Mouse (Mus musculus) MEL (cell line): ENCODE measurements at regions not wholly inside any gene's neighbourhood (a gene's known extent, or its start where the extent isn't known, plus 50 kb on each side); places are given as distances from the start of the nearest gene placed in this dataset.

Experiments
- DNase-seq: peaks from one replicate; pipeline ENCODE4 v3.0.0; 2011; ENCODE audit warnings: low read depth, low spot score
- H3K27ac ChIP-seq: 2 replicates; pipeline ENCODE4 v1.5.1; 2012; ENCODE audit warnings: low read depth, mild to moderate bottlenecking, control low read depth, low read length, moderate library complexity; ENCODE audit not compliant: control insufficient read depth
- H3K27me3 ChIP-seq, 2 experiments: fragments of 150-350 bp in 1 of 2; sonication (generic) in 1 of 2; 2 replicates each; pipeline ENCODE4 v1.6.1; 2012; ENCODE audit warnings: low read length in 2 of 2, mild to moderate bottlenecking in 2 of 2, improper control_type of control experiment in 1 of 2, moderate library complexity in 1 of 2; ENCODE audit not compliant: insufficient read depth in 2 of 2, control insufficient read depth in 1 of 2
- H3K36me3 ChIP-seq, 2 experiments: 2 replicates each; pipeline ENCODE4 v1.6.1; 2012 to 2014; ENCODE audit warnings: low read length in 2 of 2, improper control_type of control experiment in 1 of 2, inconsistent platforms in 1 of 2, mild to moderate bottlenecking in 1 of 2; ENCODE audit not compliant: insufficient read depth in 2 of 2, control insufficient read depth in 1 of 2
- H3K4me1 ChIP-seq, 2 experiments: fragments of 150-350 bp in 1 of 2; sonication (generic) in 1 of 2; 2 replicates each; pipeline ENCODE4 v1.6.1; 2012; ENCODE audit warnings: low read length in 2 of 2, improper control_type of control experiment in 1 of 2, mild to moderate bottlenecking in 1 of 2; ENCODE audit not compliant: insufficient read depth in 2 of 2, control insufficient read depth in 1 of 2
- H3K4me3 ChIP-seq, 2 experiments: fragments of 150-350 bp in 1 of 2; sonication (generic) in 1 of 2; 2 replicates each; pipeline ENCODE4 v1.5.1; 2012; ENCODE audit warnings: low read depth in 2 of 2, low read length in 2 of 2, mild to moderate bottlenecking in 2 of 2, moderate library complexity in 2 of 2, control low read depth in 1 of 2, improper control_type of control experiment in 1 of 2; ENCODE audit not compliant: control insufficient read depth in 1 of 2, insufficient read depth in 1 of 2
- H3K79me2 ChIP-seq: 2 replicates; pipeline ENCODE4 v1.6.1; 2012; ENCODE audit warnings: mild to moderate bottlenecking, low read length, moderate library complexity; ENCODE audit not compliant: control insufficient read depth, poor library complexity, insufficient read depth
- H3K9ac ChIP-seq: 2 replicates; pipeline ENCODE4 v1.6.1; 2012; ENCODE audit warnings: low read depth, mild to moderate bottlenecking, control low read depth, low read length, moderate library complexity; ENCODE audit not compliant: control insufficient read depth, poor library complexity, severe bottlenecking
- H3K9me3 ChIP-seq: fragments of 150-350 bp; sonication (generic); replicated peaks from 2 replicates; pipeline ENCODE4 v1.6.1; 2012; ENCODE audit warnings: mild to moderate bottlenecking, low read length, improper control_type of control experiment, moderate library complexity; ENCODE audit not compliant: insufficient read depth
- BHLHE40 ChIP-seq: IDR thresholded peaks from 2 replicates; pipeline ENCODE4 v1.6.1; 2012; ENCODE audit warnings: low read depth, mild to moderate bottlenecking, inconsistent platforms, low read length, improper control_type of control experiment, borderline replicate concordance
- CHD1 ChIP-seq: IDR thresholded peaks from 2 replicates; pipeline ENCODE4 v1.6.1; 2012; ENCODE audit warnings: low read depth, mild to moderate bottlenecking, inconsistent platforms, low read length, improper control_type of control experiment
- CTCF ChIP-seq, 3 experiments: IDR thresholded peaks in 2 of 3; conservative IDR thresholded peaks in 1 of 3; 2 replicates each; pipeline ENCODE4 v1.5.1; 2011 to 2012; ENCODE audit warnings: low read length in 3 of 3, low read depth in 2 of 3, mild to moderate bottlenecking in 2 of 3, improper control_type of control experiment in 1 of 3, inconsistent platforms in 1 of 3, mixed read lengths in 1 of 3, moderate library complexity in 1 of 3; ENCODE audit not compliant: control insufficient read depth in 1 of 3, insufficient read depth in 1 of 3, poor library complexity in 1 of 3, severe bottlenecking in 1 of 3
- E2F4 ChIP-seq: IDR thresholded peaks from 2 replicates; pipeline ENCODE4 v1.6.1; 2011; ENCODE audit warnings: low read depth, low read length, improper control_type of control experiment, borderline replicate concordance
- ELF1 ChIP-seq: IDR thresholded peaks from 2 replicates; pipeline ENCODE4 v1.6.1; 2014; ENCODE audit warnings: low read depth, mild to moderate bottlenecking, inconsistent platforms, low read length, improper control_type of control experiment, moderate library complexity
- EP300 ChIP-seq, 2 experiments: IDR thresholded peaks; 2 replicates each; pipeline ENCODE4 v1.6.1; 2011; ENCODE audit warnings: improper control_type of control experiment in 2 of 2, low read length in 2 of 2, low read depth in 1 of 2, mild to moderate bottlenecking in 1 of 2
- GABPA ChIP-seq: IDR thresholded peaks from 2 replicates; pipeline ENCODE4 v1.6.1; 2012; ENCODE audit warnings: low read depth, mild to moderate bottlenecking, inconsistent platforms, low read length, improper control_type of control experiment, moderate library complexity
- GATA1 ChIP-seq: IDR thresholded peaks from 2 replicates; pipeline ENCODE4 v1.6.1; 2011; ENCODE audit warnings: low read depth, low read length, improper control_type of control experiment
- HCFC1 ChIP-seq: IDR thresholded peaks from 2 replicates; pipeline ENCODE4 v1.6.1; 2012; ENCODE audit warnings: low read depth, mild to moderate bottlenecking, inconsistent platforms, low read length, improper control_type of control experiment, moderate library complexity
- KAT2A ChIP-seq: conservative IDR thresholded peaks from 2 replicates; pipeline ENCODE4 v1.6.1; 2012; ENCODE audit warnings: low read depth, low read length, improper control_type of control experiment, inconsistent platforms
- MAFK ChIP-seq: IDR thresholded peaks from 2 replicates; pipeline ENCODE4 v1.6.1; 2011; ENCODE audit warnings: low read depth, mild to moderate bottlenecking, low read length, improper control_type of control experiment, borderline replicate concordance
- MAZ ChIP-seq: IDR thresholded peaks from 2 replicates; pipeline ENCODE4 v1.6.1; 2012; ENCODE audit warnings: low read depth, mild to moderate bottlenecking, inconsistent platforms, low read length, improper control_type of control experiment
- MEF2A ChIP-seq: IDR thresholded peaks from 2 replicates; pipeline ENCODE4 v1.6.1; 2014; ENCODE audit warnings: low read depth, mild to moderate bottlenecking, inconsistent platforms, low read length, improper control_type of control experiment; ENCODE audit not compliant: poor library complexity, insufficient replicate concordance, severe bottlenecking; ENCODE audit errors: extremely low read depth
- MXI1 ChIP-seq: IDR thresholded peaks from 2 replicates; pipeline ENCODE4 v1.6.1; 2011; ENCODE audit warnings: mild to moderate bottlenecking, low read depth, low read length, improper control_type of control experiment
- MYB ChIP-seq: IDR thresholded peaks from 2 replicates; pipeline ENCODE4 v1.6.1; 2011; ENCODE audit warnings: mild to moderate bottlenecking, low read depth, low read length, improper control_type of control experiment
- NRF1 ChIP-seq: IDR thresholded peaks from 2 replicates; pipeline ENCODE4 v1.6.1; 2014; ENCODE audit warnings: low read depth, mild to moderate bottlenecking, inconsistent platforms, low read length, improper control_type of control experiment, moderate library complexity; ENCODE audit not compliant: poor library complexity, insufficient read depth, severe bottlenecking
- POLR2A ChIP-seq, 2 experiments: IDR thresholded peaks; 2 replicates each; pipeline ENCODE4 v1.6.1; 2011 to 2012; ENCODE audit warnings: low read length in 2 of 2, mild to moderate bottlenecking in 2 of 2, control low read depth in 1 of 2, improper control_type of control experiment in 1 of 2, low read depth in 1 of 2, moderate library complexity in 1 of 2; ENCODE audit not compliant: control insufficient read depth in 1 of 2, insufficient read depth in 1 of 2, poor library complexity in 1 of 2
- POLR2AphosphoS5 ChIP-seq: IDR thresholded peaks from 2 replicates; pipeline ENCODE4 v1.6.1; 2012; ENCODE audit warnings: low read depth, borderline replicate concordance, mild to moderate bottlenecking, inconsistent platforms, low read length, moderate library complexity, mixed read lengths
- SMC3 ChIP-seq: IDR thresholded peaks from 2 replicates; pipeline ENCODE4 v1.6.1; 2011; ENCODE audit warnings: low read depth, low read length, improper control_type of control experiment
- TAL1 ChIP-seq: IDR thresholded peaks from 2 replicates; pipeline ENCODE4 v1.6.1; 2012; ENCODE audit warnings: mild to moderate bottlenecking, inconsistent platforms, low read length, moderate library complexity, mixed read lengths
- TCF12 ChIP-seq: IDR thresholded peaks from 2 replicates; pipeline ENCODE4 v1.6.1; 2014; ENCODE audit warnings: low read depth, mild to moderate bottlenecking, inconsistent platforms, low read length, improper control_type of control experiment, moderate library complexity
- UBTF ChIP-seq: IDR thresholded peaks from 2 replicates; pipeline ENCODE4 v1.6.1; 2012; ENCODE audit warnings: low read depth, mild to moderate bottlenecking, inconsistent platforms, low read length, improper control_type of control experiment, moderate library complexity, borderline replicate concordance; ENCODE audit not compliant: insufficient read depth
- USF2 ChIP-seq, 2 experiments: IDR thresholded peaks; 2 replicates each; pipeline ENCODE4 v1.6.1; 2011 to 2012; ENCODE audit warnings: improper control_type of control experiment in 2 of 2, low read length in 2 of 2, borderline replicate concordance in 1 of 2, inconsistent platforms in 1 of 2, low read depth in 1 of 2, mild to moderate bottlenecking in 1 of 2; ENCODE audit not compliant: insufficient read depth in 1 of 2
- ZMIZ1 ChIP-seq: IDR thresholded peaks from 2 replicates; pipeline ENCODE4 v1.6.1; 2012; ENCODE audit warnings: low read depth, mild to moderate bottlenecking, inconsistent platforms, low read length, improper control_type of control experiment, moderate library complexity
- ZNF384 ChIP-seq: IDR thresholded peaks from 2 replicates; pipeline ENCODE4 v1.6.1; 2012; ENCODE audit warnings: low read depth, mild to moderate bottlenecking, inconsistent platforms, low read length, improper control_type of control experiment

GRCm38 (mm10) chr11:89145281-89145945, 71.8 kb downstream of the Gm525 start:
- no peaks in the 10 kb centered on the region for H3K36me3 ChIP-seq
- no peak overlapping the region for H3K9ac ChIP-seq
- no peak overlapping the region for H3K4me3 ChIP-seq
- no peaks in the 10 kb centered on the region; a peak in 1 of 4 replicates for H3K27me3 ChIP-seq
- no peak overlapping the region for H3K27ac ChIP-seq
- no peaks in the 10 kb centered on the region for H3K9me3 ChIP-seq
- no peak for DNase-seq
- no peak for TF ChIP-seq EP300 (IDR thresholded peaks at IDR 0.05; ENCODE audit: low read depth in 1 of 2, low read length in 2 of 2)
- no peak for TF ChIP-seq NRF1
- TF ChIP-seq MAFK = no peak
- TF ChIP-seq UBTF = no peak
- no peak for TF ChIP-seq HCFC1
- TF ChIP-seq CHD1 = no peak
- no peak for TF ChIP-seq MEF2A
- TF ChIP-seq ZNF384 = no peak
- TF ChIP-seq MXI1 = no peak
- TF ChIP-seq KAT2A = no peak
- TF ChIP-seq ELF1 = no peak
- TF ChIP-seq GATA1 = no peak
- TF ChIP-seq MYB = no peak
- no peak for TF ChIP-seq GABPA
- TF ChIP-seq TAL1 = no peak
- no peak for TF ChIP-seq ZMIZ1
- TF ChIP-seq USF2 (IDR thresholded peaks at IDR 0.05; ENCODE audit: borderline replicate concordance in 1 of 2, insufficient read depth in 1 of 2, low read depth in 1 of 2, low read length in 2 of 2) = no peak
- TF ChIP-seq, all 39 proteins: peak for 0
- Histone ChIP-seq H3K79me2 (no peaks in the 10 kb centered on the region), H3K4me1 (no peaks in the 10 kb centered on the region)

- Histone ChIP-seq H3K9ac (no peak overlapping the region), H3K79me2 (no peaks in the 10 kb centered on the region), H3K4me3 (no peak overlapping the region), H3K27ac (no peak overlapping the region), H3K27me3 (no peaks in the 10 kb centered on the region; a peak in 1 of 4 replicates), H3K9me3 (no peaks in the 10 kb centered on the region), H3K36me3 (no peaks in the 10 kb centered on the region), H3K4me1 (no peaks in the 10 kb centered on the region)
- TF ChIP-seq USF2 (IDR thresholded peaks at IDR 0.05; ENCODE audit: borderline replicate concordance in 1 of 2, insufficient read depth in 1 of 2, low read depth in 1 of 2, low read length in 2 of 2) = no peak
- TF ChIP-seq POLR2AphosphoS5 = no peak
- TF ChIP-seq MAZ = no peak
- TF ChIP-seq E2F4 = no peak
- no peak for TF ChIP-seq ZMIZ1
- no peak for TF ChIP-seq TCF12
- no peak for TF ChIP-seq BHLHE40
- TF ChIP-seq MYB = no peak
- no peak for TF ChIP-seq CTCF (IDR thresholded peaks at IDR 0.05 in 2 of 3, conservative IDR thresholded peaks at IDR 0.05 in 1 of 3; ENCODE audit: control insufficient read depth in 1 of 3, insufficient read depth in 1 of 3, low read depth in 2 of 3, low read length in 3 of 3, poor library complexity in 1 of 3, severe bottlenecking in 1 of 3)
- no peak for TF ChIP-seq POLR2A (IDR thresholded peaks at IDR 0.05; ENCODE audit: control insufficient read depth in 1 of 2, insufficient read depth in 1 of 2, low read depth in 1 of 2, low read length in 2 of 2, poor library complexity in 1 of 2)
- no peak for TF ChIP-seq SMC3
- DNase-seq = no peak
Measured at GRCm38 (mm10) chr11:89142527-89143154, 69.0 kb downstream of the Gm525 start.
